Mouse (Mus musculus) liver (tissue): Measurements from ENCODE around the gene 1500011B03Rik.
"Not testable (repeated sequence)": the region's sequence is repeated elsewhere in the genome, so short reads cannot be mapped to it uniquely, and the experiment has no call there.

Experiments used
- DNase-seq: peaks from one replicate; pipeline ENCODE4 v3.0.0-alpha.2; 2020; ENCODE audit warnings: mixed read lengths

1500011B03Rik gene

DNA sequence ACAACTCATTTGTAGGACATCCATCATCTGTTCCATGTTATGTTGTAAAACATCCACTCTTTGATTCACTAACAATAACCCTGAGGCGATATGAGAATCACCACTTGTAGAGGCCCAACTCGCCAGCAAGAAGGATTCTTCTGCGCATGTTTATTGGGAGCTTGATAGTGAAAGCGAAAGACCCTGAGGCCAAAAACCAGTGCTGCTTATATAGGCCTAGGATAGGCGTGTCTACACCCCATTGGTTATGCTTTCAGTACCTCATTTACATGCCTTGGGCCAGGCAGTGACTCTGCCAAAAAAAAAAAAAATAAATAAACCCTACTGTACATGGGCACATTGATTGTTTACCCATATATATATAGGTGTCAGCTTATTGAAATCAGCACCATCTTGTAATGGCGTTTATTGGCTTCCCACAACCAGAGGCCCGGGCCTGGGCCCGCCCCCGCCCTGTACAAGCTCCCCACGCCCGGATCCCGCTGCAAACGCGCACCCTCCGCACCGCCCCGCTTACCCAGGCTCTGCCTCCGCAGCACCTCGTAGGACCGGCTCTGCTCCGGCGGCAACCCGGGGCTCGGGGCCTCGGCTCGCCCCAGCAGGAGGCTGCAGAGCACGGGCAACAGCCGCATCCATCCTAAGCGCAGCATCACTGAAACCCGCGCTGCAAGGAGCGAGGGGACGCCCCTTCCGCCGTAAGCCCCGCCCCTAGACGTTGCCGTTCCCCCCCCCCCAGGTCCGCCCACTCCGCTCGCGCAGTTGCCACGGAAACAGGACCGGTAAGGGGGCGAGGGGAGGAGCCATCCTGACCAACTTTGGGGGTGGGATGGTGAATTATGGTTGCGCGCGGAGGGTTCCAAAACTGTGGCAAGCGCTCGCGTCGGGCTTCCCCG, at the start of gene 1500011B03Rik:
1500011B03Rik (minus strand) TSS at position 673 of the 893 bp plus-strand sequence.
- peak; percentile 86 for DNase-seq

DNA sequence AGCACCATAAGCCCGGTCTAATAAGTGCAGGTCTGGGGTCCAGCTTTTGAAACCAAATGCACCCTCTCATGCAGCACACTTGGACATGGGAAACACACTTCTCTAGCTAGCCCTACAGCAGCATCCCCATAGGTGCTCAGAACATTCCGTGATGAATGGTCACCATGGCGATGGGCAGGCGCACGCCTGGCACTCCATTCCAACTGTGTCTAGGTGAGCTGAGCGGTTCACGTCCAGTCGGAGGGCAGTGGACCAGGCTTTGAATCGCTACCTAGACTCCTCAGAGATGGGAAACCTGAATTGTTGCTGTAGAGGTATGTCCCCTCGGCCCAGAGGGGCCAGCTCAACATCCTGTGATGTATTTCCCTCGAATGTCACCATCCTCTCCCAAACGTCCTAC, 42.0 kb upstream of the 1500011B03Rik start:
- DNase-seq = no peak

DNA sequence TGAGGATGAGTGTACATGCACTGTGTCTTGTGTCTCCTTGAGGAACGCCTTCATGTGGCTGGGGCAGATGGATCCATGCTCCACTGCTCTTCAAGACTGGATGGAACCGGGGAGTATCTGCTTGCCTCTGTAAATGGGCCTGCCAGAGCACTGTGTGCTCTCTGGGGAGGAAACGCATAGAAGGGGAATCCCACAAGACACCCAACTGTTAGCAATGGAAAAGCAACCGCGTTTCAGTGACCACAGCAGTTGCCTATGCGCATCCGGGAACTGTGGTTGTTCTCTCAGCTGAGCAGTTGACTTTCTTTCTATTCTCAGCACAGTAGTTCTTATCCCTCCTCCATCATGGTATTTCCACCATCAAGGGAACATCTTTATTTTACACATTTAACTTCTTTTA, 41.5 kb upstream of the 1500011B03Rik start:
- DNase-seq = no peak

DNA sequence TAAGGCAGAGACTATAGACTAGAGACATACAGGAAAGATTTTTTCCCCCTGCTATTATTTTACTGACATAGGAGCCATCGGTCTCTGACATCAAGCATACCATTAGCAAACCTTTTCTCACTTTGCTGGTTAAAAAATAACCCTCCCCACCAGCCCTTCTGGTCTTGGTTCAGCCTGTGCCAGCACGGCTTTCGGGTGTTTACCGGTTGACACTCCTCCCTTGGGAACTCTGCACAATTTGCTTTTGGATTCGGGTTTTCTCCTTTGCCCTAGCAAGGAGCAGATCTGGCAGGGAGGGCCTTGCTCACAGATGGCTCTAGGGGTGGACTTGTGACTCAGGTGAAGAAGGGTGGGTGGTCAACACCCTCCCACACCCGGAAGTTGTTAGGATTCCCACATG, 38.5 kb upstream of the 1500011B03Rik start:
- DNase-seq = no peak

DNA sequence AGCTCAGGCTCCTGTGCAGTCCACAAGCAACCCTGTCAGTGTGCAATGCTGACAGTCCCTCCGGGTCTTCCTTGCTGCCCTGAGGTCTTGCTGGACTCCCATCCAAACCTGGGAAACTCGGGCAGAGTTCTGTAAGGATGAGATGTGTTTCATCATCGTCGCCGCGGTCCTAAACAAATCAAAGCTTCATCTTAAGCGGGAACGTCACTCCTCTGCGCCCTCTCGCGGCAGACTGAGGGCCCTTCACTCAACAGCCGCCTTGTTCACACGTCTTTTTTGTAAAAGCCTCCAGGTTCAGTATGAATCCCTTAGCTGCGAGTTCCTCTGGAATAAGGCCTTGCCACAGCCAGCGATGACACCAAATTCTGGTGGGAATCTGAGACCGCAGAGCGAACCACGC, 36.0 kb upstream of the 1500011B03Rik start:
- DNase-seq = peak; percentile 69

DNA sequence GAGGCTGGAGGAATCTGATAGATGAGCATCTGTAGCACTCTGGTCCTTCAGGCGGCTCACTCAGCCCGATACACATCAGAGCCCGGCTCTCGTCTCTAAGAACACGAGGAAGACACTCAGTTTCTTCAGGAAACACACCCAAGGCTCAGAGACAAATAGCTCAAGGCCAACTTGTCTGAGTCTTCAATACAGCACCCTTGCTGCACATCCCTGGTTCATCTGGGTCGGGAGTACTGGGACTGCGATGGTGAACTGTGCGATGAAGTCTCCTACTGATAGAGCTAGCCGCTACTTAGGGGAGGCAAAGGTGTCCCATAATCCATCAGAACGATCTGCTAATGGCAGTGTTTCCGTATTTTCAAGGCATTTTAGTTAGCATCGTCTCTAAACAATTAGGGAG, 35.3 kb upstream of the 1500011B03Rik start, which contains the start of gene Gm9936:
Gm9936 (minus strand) TSS at position 101 of the 400 bp plus-strand sequence.
- DNase-seq = no peak

DNA sequence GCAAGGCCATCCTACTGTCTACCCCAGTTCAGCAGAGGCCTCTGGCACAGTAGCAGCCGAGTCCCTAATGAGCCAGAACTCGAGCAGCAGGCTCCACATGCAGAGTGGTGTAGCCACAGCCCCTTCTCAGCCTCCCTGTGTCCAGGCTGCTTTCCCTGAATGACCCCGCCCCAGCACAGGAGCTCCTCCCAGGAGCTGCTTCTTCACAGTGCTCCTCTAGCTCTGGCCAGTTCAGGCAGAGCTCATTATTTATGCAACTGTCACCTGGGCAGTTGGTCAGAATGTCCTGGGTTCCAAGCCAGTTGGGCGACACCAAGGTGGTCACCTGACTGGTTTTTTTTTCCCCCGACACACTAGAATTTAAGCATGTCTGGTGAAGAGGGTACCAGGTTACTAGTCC, 30.1 kb upstream of the 1500011B03Rik start, which contains the start of gene 4930519G04Rik:
4930519G04Rik (plus strand) TSS at position 301 of the 400 bp plus-strand sequence.
- not testable (repeated sequence) for DNase-seq

DNA sequence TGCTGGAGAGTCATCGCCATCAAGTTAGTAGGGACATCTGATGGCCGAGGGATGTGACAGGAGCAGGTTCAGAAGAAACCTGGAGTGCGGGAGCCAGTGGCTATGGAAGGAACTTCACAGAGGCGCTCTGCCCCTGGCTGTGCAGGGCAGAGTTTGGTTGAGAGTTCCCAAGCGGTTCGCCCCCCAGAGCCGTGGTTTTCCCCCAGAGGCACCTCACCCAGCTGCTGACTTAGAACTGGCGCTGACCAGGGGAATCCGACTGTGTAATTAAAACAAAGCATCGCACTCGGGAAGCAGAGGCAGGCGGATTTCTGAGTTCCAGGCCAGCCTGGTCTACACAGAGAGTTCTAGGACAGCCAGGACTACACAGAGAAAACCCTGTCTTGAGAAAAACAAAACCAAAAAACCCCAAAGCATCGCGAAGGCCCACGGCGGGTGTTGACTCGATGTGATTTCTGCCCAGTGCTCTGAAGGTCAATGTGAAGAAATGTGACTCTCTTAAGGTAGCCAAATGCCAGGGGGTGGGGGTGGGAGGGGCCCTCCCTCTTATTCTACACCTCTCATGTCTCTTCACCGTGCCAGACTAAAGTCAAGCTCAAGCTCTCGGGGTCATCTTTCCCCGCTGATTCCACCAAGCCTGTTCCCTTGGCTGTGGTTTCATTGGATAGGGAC, 28.4 kb upstream of the 1500011B03Rik start:
- no peak for DNase-seq

DNA sequence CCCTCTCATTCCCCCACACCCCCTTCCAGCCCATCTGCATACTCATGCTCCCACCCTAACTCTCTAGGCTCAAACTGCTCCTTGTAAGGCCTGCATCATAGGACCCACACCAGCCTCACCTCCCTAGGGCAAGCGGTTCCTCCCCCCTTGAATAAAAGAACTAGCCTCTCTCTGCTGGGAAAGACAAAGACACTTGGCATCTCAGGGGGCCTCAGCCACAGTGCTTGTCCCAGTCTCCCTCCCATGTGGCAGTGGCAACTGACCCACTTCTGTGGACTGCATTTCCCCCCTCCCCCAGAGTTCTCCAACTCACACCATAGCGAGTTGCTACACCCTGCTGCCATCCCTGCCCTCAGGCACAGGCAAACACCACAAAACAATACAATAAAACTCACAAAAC, 21.1 kb upstream of the 1500011B03Rik start:
- DNase-seq = not testable (repeated sequence)

DNA sequence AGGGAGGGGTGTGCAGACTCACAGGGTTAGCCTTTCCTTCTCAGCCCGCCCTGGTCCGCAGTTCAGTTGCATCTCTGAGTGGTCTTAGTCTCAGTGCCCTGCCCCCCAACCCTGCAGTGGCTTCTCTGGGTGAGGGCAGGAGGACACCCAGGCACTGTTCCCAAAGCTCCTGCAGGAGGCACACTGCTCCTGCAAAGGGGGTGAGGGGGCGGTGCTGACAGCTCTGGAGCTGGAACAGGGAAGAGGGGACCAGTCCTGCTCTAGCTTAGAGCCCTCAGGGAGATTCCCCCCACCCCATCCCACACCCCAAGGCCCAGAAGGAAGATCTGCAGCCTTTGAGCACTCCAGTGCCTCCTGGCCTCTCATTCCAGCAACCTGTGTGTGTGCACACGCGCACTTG, 19.4 kb upstream of the 1500011B03Rik start:
- no peak for DNase-seq

DNA sequence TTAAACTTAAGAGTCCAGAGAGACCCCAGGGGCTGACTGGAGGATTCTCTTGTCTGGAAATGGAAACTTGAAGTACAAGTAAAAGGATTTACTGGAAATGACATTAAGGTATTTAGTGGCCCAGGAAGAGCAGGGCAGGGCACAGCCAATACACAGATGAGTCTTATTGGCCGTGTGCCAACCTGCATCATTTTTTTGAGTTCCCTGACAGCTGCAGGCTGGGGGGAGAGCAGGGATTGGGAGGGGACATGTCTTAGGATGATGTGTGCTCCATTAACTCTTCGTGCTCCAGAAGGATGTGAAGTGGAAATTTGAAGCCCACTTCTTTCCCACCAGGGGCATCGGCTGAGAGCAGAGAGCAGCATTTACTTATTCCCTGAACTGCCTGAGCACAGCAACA, 18.9 kb upstream of the 1500011B03Rik start:
- DNase-seq = not testable (repeated sequence)

DNA sequence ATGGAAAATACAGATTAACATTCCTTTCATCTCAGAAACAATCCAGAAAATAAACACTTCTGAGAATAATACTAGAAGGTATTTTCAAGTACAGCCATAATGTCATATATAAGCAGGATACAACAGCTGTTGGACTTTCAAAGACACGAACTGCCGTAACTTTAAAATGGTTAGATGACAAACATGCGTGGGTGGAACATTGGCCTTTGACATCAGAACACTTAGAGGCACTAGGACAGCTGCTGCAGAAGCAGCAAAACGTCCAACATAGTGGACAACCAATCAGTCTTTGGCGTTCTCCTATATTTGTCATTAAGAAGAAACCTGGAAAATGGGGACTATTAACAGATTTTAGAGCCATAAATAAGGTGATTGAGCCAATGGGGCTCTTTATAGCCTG, 17.2 kb upstream of the 1500011B03Rik start:
- DNase-seq = not testable (repeated sequence)

DNA sequence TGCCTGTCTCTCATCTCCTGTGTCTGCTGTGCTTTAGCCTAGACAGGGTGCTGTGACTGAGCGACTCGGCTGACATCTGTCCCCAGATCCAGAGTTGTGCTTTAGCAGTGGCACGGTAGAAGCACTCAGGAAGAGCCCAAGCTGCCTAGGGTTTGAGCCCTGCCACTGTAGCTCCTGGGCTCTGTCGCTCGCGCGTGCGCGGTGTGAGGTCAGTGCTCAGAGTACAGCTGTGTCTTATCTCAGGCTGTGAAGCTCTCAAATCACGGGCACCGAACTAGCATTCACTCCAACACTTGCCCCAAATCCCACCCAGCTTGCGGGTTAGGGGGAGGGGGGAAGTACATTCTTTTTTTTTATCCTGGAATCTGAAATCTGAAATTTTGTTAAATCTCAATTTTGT, 13.6 kb upstream of the 1500011B03Rik start:
- peak; percentile 18 for DNase-seq

DNA sequence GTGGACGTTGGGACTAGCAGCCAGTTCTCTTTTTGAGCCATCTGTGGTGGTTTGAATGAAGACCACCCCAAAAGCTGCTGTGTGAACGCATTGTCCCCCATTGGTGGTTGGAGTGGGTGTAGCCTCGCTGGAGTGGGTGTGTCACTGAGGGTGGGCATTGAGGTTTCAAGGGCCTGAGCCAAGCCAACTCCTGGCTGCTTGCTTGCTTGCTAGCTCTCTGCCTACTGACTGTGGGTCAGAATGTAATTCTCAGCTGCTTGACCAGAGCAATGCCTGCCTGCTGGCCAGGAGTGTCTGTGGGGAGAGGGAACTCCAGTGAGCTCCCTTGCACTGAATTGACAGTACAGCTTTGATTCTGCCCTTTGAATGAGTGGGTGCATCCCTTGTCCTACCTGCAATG, 6.5 kb upstream of the 1500011B03Rik start:
- DNase-seq = no peak

DNA sequence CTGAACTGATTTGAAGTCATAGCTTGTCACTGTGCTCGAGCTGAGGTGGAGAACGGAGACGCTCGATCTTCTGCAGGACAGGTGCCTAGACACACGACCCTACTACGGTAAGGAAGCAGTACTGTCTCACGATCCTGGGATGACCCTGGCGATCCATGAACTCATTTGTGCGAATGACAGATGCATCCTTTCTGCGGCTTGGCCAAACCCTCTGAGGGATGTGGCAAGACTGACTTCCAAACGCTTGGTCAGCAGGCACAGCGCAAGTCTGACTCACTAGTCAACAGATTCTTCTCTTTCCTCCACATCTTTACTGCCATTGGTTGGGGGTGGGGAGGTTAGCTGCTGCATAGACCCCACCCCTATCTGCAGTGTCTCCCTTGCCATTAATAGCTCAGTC, 4.2 kb upstream of the 1500011B03Rik start:
- DNase-seq = no peak

DNA sequence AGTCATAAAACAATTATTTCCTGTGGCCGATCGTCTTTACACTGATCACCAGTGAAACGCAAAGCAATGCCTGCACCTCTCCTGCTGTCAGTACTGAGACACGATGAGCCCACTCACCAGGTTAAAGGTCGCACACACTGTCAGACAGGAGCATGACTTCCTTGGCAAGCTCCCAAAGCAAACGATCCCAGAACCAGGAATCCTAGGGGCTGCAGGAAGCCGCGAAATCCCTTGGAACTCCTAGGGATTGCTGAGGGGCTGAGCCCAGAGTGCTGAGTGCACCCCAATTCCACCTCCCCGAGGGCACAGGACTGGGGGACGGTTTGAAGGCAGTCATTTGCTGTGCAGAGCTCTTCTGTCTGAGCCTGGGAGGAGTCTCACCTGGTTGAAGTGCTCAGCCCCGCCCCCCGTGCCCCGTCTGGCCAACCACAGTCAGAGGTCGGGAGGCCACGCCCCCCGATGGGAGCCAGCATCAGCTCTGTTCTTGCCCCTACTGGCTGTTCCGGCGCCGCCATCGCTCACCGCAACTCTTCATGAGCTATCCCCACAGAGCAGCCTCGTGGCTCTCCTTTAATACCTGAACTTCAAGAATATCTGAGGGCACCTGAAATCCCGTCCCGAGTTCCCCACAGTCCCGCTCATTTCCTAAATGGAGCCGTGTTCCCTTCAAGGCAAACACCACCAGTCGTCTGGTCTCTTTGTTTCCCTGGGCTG, 2.9 kb upstream of the 1500011B03Rik start:
- peak; percentile 97 for DNase-seq

DNA sequence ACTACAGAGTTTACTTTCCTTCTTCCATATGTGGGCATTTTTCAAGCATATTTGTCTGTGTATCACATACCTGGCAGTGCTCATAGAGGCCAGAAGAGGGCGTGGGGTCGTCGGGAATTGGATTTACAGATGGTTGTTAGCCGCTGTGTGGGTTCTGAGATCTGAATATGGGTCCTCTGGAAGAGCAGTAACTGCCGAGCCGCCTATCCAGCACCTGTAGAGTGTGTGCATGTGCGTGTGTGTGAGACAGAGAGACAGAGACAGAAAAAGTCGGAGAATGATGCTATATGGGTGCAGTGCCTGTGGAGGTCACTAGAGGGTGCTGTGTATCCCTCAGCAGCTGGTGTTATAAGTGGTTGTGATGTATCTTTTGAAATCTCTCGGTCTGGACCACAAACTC, 929 bp upstream of the 1500011B03Rik start:
- DNase-seq = peak; percentile 56

DNA sequence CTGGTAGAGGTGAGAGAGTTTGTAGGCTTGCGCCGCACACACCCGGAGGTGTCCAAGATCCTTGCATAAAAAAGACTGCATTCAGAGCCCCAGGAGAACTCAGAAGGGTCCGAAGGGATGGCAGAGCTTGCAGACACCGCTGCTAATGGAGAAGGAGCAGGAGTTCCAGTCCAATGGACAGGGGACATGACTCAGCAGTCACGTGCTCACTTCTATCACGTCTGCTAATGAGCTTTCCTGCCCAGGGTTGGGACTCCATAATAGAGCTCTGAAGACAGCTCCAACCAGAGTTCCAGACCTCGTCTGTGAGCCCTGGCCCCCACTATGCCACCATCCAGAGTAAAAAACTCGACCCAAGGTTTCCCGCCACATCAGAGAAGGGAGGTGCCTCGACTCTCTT, 5.1 kb downstream of the 1500011B03Rik start:
- peak; percentile 57 for DNase-seq

DNA sequence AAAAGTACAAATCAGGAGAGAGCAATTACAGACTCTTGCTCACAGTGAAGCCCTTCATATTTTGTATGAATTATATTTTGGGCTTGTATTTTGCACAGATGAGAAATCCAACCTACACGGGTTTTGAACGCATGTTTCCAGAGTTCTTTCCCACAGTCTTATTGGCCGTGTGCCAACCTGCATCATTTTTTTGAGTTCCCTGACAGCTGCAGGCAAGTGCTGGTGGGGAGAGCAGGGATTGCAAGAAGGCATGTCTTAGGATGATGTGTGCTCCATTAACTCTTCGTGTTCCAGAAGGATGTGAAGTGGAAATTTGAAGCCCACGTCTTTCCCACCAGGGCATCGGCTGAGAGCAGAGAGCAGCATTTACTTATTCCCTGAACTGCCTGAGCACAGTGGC, 6.7 kb downstream of the 1500011B03Rik start:
- DNase-seq = no peak

DNA sequence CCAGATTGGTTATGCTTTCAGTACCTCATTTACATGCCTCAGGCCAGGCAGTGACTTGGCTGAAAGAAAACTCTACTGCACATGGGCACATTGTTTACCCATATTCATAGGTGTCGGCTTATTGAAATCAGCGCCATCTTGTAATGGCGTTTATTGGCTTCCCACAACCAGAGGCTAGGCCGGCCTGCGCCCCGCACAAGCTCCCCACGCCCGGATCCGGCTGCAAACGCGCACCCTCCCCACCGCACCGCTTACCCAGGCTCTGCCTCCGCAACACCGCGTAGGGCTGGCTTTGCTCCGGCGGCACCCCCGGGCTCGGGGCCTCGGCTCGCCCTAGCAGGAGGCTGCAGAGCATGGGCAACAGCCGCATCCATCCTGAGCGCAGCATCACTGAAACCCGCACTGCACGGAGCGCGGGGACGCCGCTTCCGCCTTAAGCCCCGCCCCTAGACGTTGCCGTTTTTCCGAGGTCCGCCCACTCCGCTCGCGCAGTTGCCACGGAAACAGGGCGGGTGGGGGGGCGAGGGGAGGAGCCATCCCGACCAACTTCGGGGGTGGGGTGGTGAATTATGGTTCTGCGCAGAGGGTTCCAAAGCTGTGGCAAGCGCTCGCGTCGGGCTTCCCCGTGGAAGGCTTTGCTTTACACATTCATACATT, 9.6 kb downstream of the 1500011B03Rik start:
- peak; percentile 89 for DNase-seq

DNA sequence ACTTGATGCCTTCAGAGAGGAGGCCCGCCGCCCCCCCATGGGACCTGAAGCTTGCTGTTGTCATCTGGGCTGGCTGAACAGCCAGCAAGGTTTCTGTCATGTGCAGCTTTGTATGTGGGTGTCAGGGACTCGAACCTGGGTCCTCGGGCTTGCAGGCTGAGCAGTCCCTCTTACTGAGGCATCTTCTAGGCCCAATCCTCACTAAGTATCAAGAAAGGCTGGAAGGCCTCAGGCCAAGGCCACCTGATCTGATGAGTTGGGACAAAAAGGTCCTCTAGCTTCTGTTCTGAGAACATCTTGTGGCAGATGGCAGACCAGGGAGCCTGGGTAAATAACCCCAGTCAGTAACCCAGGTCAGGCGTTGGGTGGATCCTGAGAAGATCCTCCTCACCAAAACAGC, 13.4 kb downstream of the 1500011B03Rik start:
- DNase-seq = no peak

DNA sequence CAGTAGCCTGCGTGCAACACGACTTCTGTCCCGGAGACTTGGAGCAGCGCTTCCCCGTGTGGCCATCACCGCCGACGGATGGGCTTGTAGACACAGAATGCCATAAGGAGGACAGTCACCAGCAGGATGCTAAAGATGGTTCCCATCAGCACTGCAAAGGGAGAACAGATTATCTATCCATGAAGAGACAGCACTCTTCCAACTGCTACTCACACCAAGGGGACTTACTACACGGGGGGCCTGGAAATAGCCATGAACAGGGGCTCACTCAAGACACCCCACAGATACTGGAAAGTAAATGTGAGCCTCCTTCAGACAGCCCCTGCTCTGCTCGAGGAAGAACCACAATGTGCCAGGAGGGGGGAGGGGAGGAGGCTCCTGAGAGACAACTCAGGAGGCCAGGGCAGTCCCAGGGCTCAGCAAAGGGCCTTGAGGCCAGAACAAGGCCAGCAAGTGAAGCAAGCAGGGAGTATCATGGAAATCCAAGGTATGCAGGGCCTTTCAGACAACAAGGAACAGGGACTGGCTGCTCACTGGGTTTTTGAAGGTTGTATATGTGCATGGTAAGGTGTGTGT, 14.0 kb downstream of the 1500011B03Rik start:
- no peak for DNase-seq
